Mouse (Mus musculus) kidney, postnatal 0 days (tissue): ENCODE measurements at regions not wholly inside any gene's neighbourhood (a gene's known extent, or its start where the extent isn't known, plus 50 kb on each side); places are given as distances from the start of the nearest gene placed in this dataset.

Source experiments
- ATAC-seq: fragments of 200-750 bp; cut with Nextera tagmentation; replicated peaks from 2 replicates; pipeline ENCODE4 v1.8.0; 2017; ENCODE audit warnings: low read depth, moderate number of reproducible peaks, moderate TSS enrichment, moderate library complexity; ENCODE audit not compliant: low FRiP score
- DNase-seq: peaks from one replicate; pipeline ENCODE4 v3.0.0-alpha.2; 2016; ENCODE audit warnings: low spot score
- H3K27ac ChIP-seq: fragments of 300-500 bp; sonication (generic); 2 replicates; pipeline ENCODE4 v1.5.1; 2014; ENCODE audit warnings: mild to moderate bottlenecking
- H3K27me3 ChIP-seq: fragments of 300-500 bp; sonication (generic); 2 replicates; pipeline ENCODE4 v1.6.1; 2014; ENCODE audit warnings: low read length, mixed read lengths; ENCODE audit not compliant: insufficient read depth
- H3K36me3 ChIP-seq: fragments of 300-500 bp; sonication (generic); 2 replicates; pipeline ENCODE4 v1.6.1; 2014; ENCODE audit warnings: low read length, mixed read lengths; ENCODE audit not compliant: insufficient read depth
- H3K4me1 ChIP-seq: fragments of 300-500 bp; sonication (generic); replicated peaks from 2 replicates; pipeline ENCODE4 v1.6.1; 2014; ENCODE audit warnings: antibody characterized with exemption, low read length, mixed read lengths; ENCODE audit not compliant: insufficient read depth
- H3K4me2 ChIP-seq: fragments of 300-500 bp; sonication (generic); 2 replicates; pipeline ENCODE4 v1.6.1; 2014; ENCODE audit warnings: mild to moderate bottlenecking, low read length, moderate library complexity, mixed read lengths
- H3K4me3 ChIP-seq: fragments of 300-500 bp; sonication (generic); replicated peaks from 2 replicates; pipeline ENCODE4 v1.5.1; 2014; ENCODE audit warnings: low read depth, low read length
- H3K9ac ChIP-seq: fragments of 300-500 bp; sonication (generic); 2 replicates; pipeline ENCODE4 v1.6.1; 2014; ENCODE audit warnings: low read depth, low read length
- H3K9me3 ChIP-seq: fragments of 300-500 bp; sonication (generic); replicated peaks from 2 replicates; pipeline ENCODE4 v1.6.1; 2016; ENCODE audit warnings: low read length, inconsistent platforms, mixed read lengths
- CTCF ChIP-seq: IDR thresholded peaks from 2 replicates; pipeline ENCODE4 v1.5.1; 2016; ENCODE audit warnings: antibody characterized with exemption, low read depth, mild to moderate bottlenecking, moderate library complexity
- whole genome bisulfite sequencing: fragments of 180-500 bp; shearing (Covaris S2); extraction: QIAGEN DNeasy Blood & Tissue Kit; methylation state at CpG from one replicate; pipeline ENCODE4 v1.1.7; 2014; 5-methylcytosine and 5-hydroxymethylcytosine counted together

- H3K9me3 ChIP-seq: no peaks in the 10 kb centered on the region
- H3K4me1 ChIP-seq: no peaks in the 10 kb centered on the region
- no peak for ATAC-seq
- no peak for DNase-seq
- no peak overlapping the region for H3K9ac ChIP-seq
- no peak overlapping the region for H3K4me2 ChIP-seq
- H3K27me3 ChIP-seq: no peaks in the 10 kb centered on the region
- no peak for TF ChIP-seq CTCF
- H3K4me3 ChIP-seq: no peak overlapping the region
- WGBS: 49% methylated on average over 6 of the region's 6 CpGs
- no peak overlapping the region for H3K27ac ChIP-seq
- H3K36me3 ChIP-seq: no peaks in the 10 kb centered on the region
Observed at GRCm38 (mm10) chr17:45240545-45240944, 193.0 kb downstream of the Cdc5l start.

GRCm38 (mm10) chr17:45237246-45237645, 196.3 kb downstream of the Cdc5l start:
- no peak for ATAC-seq
- Histone ChIP-seq H3K27ac (no peak overlapping the region), H3K27me3 (no peaks in the 10 kb centered on the region), H3K4me1 (no peaks in the 10 kb centered on the region), H3K4me2 (no peak overlapping the region), H3K9me3 (no peaks in the 10 kb centered on the region), H3K4me3 (no peak overlapping the region), H3K36me3 (no peaks in the 10 kb centered on the region), H3K9ac (no peak overlapping the region)
- TF ChIP-seq CTCF: peak; percentile 34
- no peak for DNase-seq
- 70% methylated on average over 1 of the region's 1 CpGs for WGBS

- 87% methylated on average over 7 of the region's 7 CpGs for WGBS
- H3K27ac ChIP-seq: no peak overlapping the region
- DNase-seq (no peak), ATAC-seq (no peak)
- no peak overlapping the region for H3K4me2 ChIP-seq
- H3K4me3 ChIP-seq: no peak overlapping the region
- H3K27me3 ChIP-seq: no peaks in the 10 kb centered on the region
- no peaks in the 10 kb centered on the region for H3K9me3 ChIP-seq
- H3K36me3 ChIP-seq: no peaks in the 10 kb centered on the region
- H3K4me1 ChIP-seq: no peaks in the 10 kb centered on the region
- no peak for TF ChIP-seq CTCF
- H3K9ac ChIP-seq: no peak overlapping the region
Observed at GRCm38 (mm10) chr17:45235401-45235800, 198.1 kb downstream of the Cdc5l start.

- no peak overlapping the region for H3K4me2 ChIP-seq
- no peak overlapping the region for H3K4me3 ChIP-seq
- no peaks in the 10 kb centered on the region for H3K9me3 ChIP-seq
- no peaks in the 10 kb centered on the region for H3K36me3 ChIP-seq
- ATAC-seq (no peak), DNase-seq (no peak)
- H3K27me3 ChIP-seq: no peaks in the 10 kb centered on the region
- TF ChIP-seq CTCF: no peak
- H3K4me1 ChIP-seq: 0 out of 2 replicates have a peak, but pooled peaks cover 5% of the 10 kb centered on the region
- no peak overlapping the region for H3K27ac ChIP-seq
- H3K9ac ChIP-seq: no peak overlapping the region
- WGBS: 66% methylated on average over 5 of the region's 5 CpGs
Observed at GRCm38 (mm10) chr17:45232874-45233273, 200.7 kb downstream of the Cdc5l start.

- 0 out of 2 replicates have a peak, but pooled peaks cover 5% of the 10 kb centered on the region for H3K4me1 ChIP-seq
- 6% methylated on average over 1 of the region's 1 CpGs for WGBS
- no peak overlapping the region for H3K4me3 ChIP-seq
- H3K36me3 ChIP-seq: no peaks in the 10 kb centered on the region
- no peak overlapping the region for H3K9ac ChIP-seq
- DNase-seq (peak; percentile 57), ATAC-seq (no peak)
- no peak overlapping the region for H3K4me2 ChIP-seq
- H3K9me3 ChIP-seq: no peaks in the 10 kb centered on the region
- TF ChIP-seq CTCF: no peak
- H3K27me3 ChIP-seq: no peaks in the 10 kb centered on the region
- H3K27ac ChIP-seq: no peak overlapping the region
Observed at GRCm38 (mm10) chr17:45227190-45227589, 206.3 kb downstream of the Cdc5l start.

GRCm38 (mm10) chr17:45226486-45226885, 207.1 kb downstream of the Cdc5l start:
- Histone ChIP-seq H3K4me2 (no peak overlapping the region), H3K4me1 (0 out of 2 replicates have a peak, but pooled peaks cover 5% of the 10 kb centered on the region), H3K27ac (no peak overlapping the region), H3K27me3 (no peaks in the 10 kb centered on the region), H3K9ac (no peak overlapping the region), H3K36me3 (no peaks in the 10 kb centered on the region), H3K9me3 (no peaks in the 10 kb centered on the region), H3K4me3 (no peak overlapping the region)
- no peak for TF ChIP-seq CTCF
- DNase-seq (no peak), ATAC-seq (no peak)
- WGBS: 43% methylated on average over 6 of the region's 6 CpGs

- no peaks in the 10 kb centered on the region for H3K27me3 ChIP-seq
- DNase-seq (no peak), ATAC-seq (no peak)
- no peak overlapping the region for H3K27ac ChIP-seq
- TF ChIP-seq CTCF: no peak
- no peak overlapping the region for H3K4me3 ChIP-seq
- WGBS: 56% methylated on average over 10 of the region's 10 CpGs
- no peaks in the 10 kb centered on the region for H3K9me3 ChIP-seq
- H3K4me1 ChIP-seq: no peaks in the 10 kb centered on the region
- no peaks in the 10 kb centered on the region for H3K36me3 ChIP-seq
- no peak overlapping the region for H3K4me2 ChIP-seq
- no peak overlapping the region for H3K9ac ChIP-seq
Observed at GRCm38 (mm10) chr17:45221625-45222024, 211.9 kb downstream of the Cdc5l start.
